Mouse (Mus musculus) forebrain, embryonic 13.5 days (tissue): ENCODE results near the gene Rpap3. TPM values are rescaled to one million over a fixed set of nuclear protein-coding genes. Genes with fewer than 3 reads are reported as not detected.

Experiments
- ATAC-seq: fragments of 200-750 bp; cut with Nextera tagmentation; 2 replicates; pipeline ENCODE4 v1.8.0; 2017
- H3K27ac ChIP-seq: fragments of 300-500 bp; sonication (generic); 2 replicates; pipeline ENCODE4 v1.5.1; 2015; ENCODE audit warnings: inconsistent platforms, mild to moderate bottlenecking, moderate library complexity
- H3K27me3 ChIP-seq: fragments of 300-500 bp; sonication (generic); 2 replicates; pipeline ENCODE4 v1.6.1; 2015; ENCODE audit warnings: mild to moderate bottlenecking, inconsistent platforms
- H3K36me3 ChIP-seq: fragments of 300-500 bp; sonication (generic); 2 replicates; pipeline ENCODE4 v1.6.1; 2015; ENCODE audit warnings: mild to moderate bottlenecking, inconsistent platforms; ENCODE audit not compliant: poor library complexity, severe bottlenecking
- H3K4me1 ChIP-seq: fragments of 300-500 bp; sonication (generic); 2 replicates; pipeline ENCODE4 v1.6.1; 2015; ENCODE audit warnings: inconsistent platforms
- H3K4me2 ChIP-seq: fragments of 300-500 bp; sonication (generic); 2 replicates; pipeline ENCODE4 v1.6.1; 2015; ENCODE audit warnings: inconsistent platforms, mild to moderate bottlenecking, moderate library complexity
- H3K4me3 ChIP-seq: fragments of 300-500 bp; sonication (generic); 2 replicates; pipeline ENCODE4 v1.5.1; 2015; ENCODE audit warnings: mild to moderate bottlenecking, inconsistent platforms
- H3K9ac ChIP-seq: fragments of 300-500 bp; sonication (generic); 2 replicates; pipeline ENCODE4 v1.6.1; 2015; ENCODE audit warnings: mild to moderate bottlenecking, inconsistent platforms
- H3K9me3 ChIP-seq: fragments of 300-500 bp; sonication (generic); replicated peaks from 2 replicates; pipeline ENCODE4 v1.6.1; 2016; ENCODE audit warnings: inconsistent platforms
- WGBS: fragments of 180-500 bp; shearing (Covaris S2); methylation state at CpG from one replicate; pipeline ENCODE4 v1.1.7; 2015; 5-methylcytosine and 5-hydroxymethylcytosine counted together
- polyA plus RNA-seq: library from polyadenylated mRNA; unstranded; fragments of >200 nt; fragmentation: Nextera tagmentation; extraction: Ambion mirVana; gene quantifications from 2 replicates; pipeline ENCODE4 v1.2.1, GENCODE M21; 2015

Rpap3 gene
- polyA plus RNA-seq, 1 experiment from 2014 or later = 32.7 TPM

GRCm38 (mm10) chr15:97718535-97719155, 13.0 kb upstream of the Rpap3 start:
- H3K27me3 ChIP-seq = no peaks in the 10 kb centered on the region
- no peak for ATAC-seq
- no peak overlapping the region for H3K9ac ChIP-seq
- H3K4me2 ChIP-seq = no peak overlapping the region
- no peak overlapping the region for H3K4me3 ChIP-seq
- H3K36me3 ChIP-seq = no peaks in the 10 kb centered on the region
- H3K27ac ChIP-seq = no peak overlapping the region
- no peaks in the 10 kb centered on the region for H3K4me1 ChIP-seq
- 89% methylated on average over 8 of the region's 8 CpGs for WGBS
- no peaks in the 10 kb centered on the region for H3K9me3 ChIP-seq

- Histone ChIP-seq H3K27ac (no peak overlapping the region), H3K4me3 (no peak overlapping the region), H3K9ac (no peak overlapping the region), H3K36me3 (no peaks in the 10 kb centered on the region), H3K4me1 (no peaks in the 10 kb centered on the region), H3K9me3 (no peaks in the 10 kb centered on the region), H3K4me2 (no peak overlapping the region), H3K27me3 (no peaks in the 10 kb centered on the region)
- WGBS = 32% methylated on average over 12 of the region's 12 CpGs
- peak; percentile 45; the same call in 1 of the 2 replicates for ATAC-seq
Observed at GRCm38 (mm10) chr15:97717861-97718534, 12.4 kb upstream of the Rpap3 start.

- H3K4me3 ChIP-seq = no peak overlapping the region
- WGBS = 95% methylated on average over 11 of the region's 11 CpGs
- no peaks in the 10 kb centered on the region for H3K9me3 ChIP-seq
- no peaks in the 10 kb centered on the region for H3K36me3 ChIP-seq
- no peaks in the 10 kb centered on the region for H3K4me1 ChIP-seq
- H3K4me2 ChIP-seq = no peak overlapping the region
- ATAC-seq = no peak
- no peaks in the 10 kb centered on the region; the same call in 1 of the 2 replicates for H3K27me3 ChIP-seq
- no peak overlapping the region for H3K9ac ChIP-seq
- no peak overlapping the region for H3K27ac ChIP-seq
Observed at GRCm38 (mm10) chr15:97716782-97717181, 11.2 kb upstream of the Rpap3 start.

- H3K9me3 ChIP-seq = no peaks in the 10 kb centered on the region
- H3K36me3 ChIP-seq = no peaks in the 10 kb centered on the region
- H3K4me2 ChIP-seq = no peak overlapping the region
- no peak for ATAC-seq
- H3K4me3 ChIP-seq = no peak overlapping the region
- 97% methylated on average over 1 of the region's 1 CpGs for WGBS
- H3K9ac ChIP-seq = no peak overlapping the region
- H3K27ac ChIP-seq = no peak overlapping the region
- H3K4me1 ChIP-seq = no peaks in the 10 kb centered on the region
- H3K27me3 ChIP-seq = no peaks in the 10 kb centered on the region; the same call in 1 of the 2 replicates
Observed at GRCm38 (mm10) chr15:97715734-97716133, 10.1 kb upstream of the Rpap3 start.

- no peak overlapping the region for H3K4me3 ChIP-seq
- H3K9ac ChIP-seq = no peak overlapping the region
- 91% methylated on average over 8 of the region's 8 CpGs for WGBS
- H3K4me2 ChIP-seq = no peak overlapping the region
- ATAC-seq = no peak
- no peaks in the 10 kb centered on the region for H3K4me1 ChIP-seq
- no peak overlapping the region for H3K27ac ChIP-seq
- H3K27me3 ChIP-seq = no peaks in the 10 kb centered on the region; the same call in 1 of the 2 replicates
- no peaks in the 10 kb centered on the region for H3K9me3 ChIP-seq
- H3K36me3 ChIP-seq = no peaks in the 10 kb centered on the region
Observed at GRCm38 (mm10) chr15:97715083-97715482, 9.5 kb upstream of the Rpap3 start.

- no peak overlapping the region for H3K9ac ChIP-seq
- H3K4me1 ChIP-seq = no peaks in the 10 kb centered on the region
- no peak overlapping the region for H3K4me3 ChIP-seq
- H3K27ac ChIP-seq = no peak overlapping the region
- H3K4me2 ChIP-seq = no peak overlapping the region
- H3K9me3 ChIP-seq = no peaks in the 10 kb centered on the region
- no peaks in the 10 kb centered on the region; the same call in 1 of the 2 replicates for H3K27me3 ChIP-seq
- H3K36me3 ChIP-seq = no peaks in the 10 kb centered on the region
- 65% methylated on average over 6 of the region's 6 CpGs for WGBS
- no peak for ATAC-seq
Observed at GRCm38 (mm10) chr15:97712546-97712945, 6.9 kb upstream of the Rpap3 start.

GRCm38 (mm10) chr15:97710906-97711305, 5.3 kb upstream of the Rpap3 start:
- no peaks in the 10 kb centered on the region; the same call in 1 of the 2 replicates for H3K27me3 ChIP-seq
- H3K27ac ChIP-seq = no peak overlapping the region
- WGBS = 89% methylated on average over 6 of the region's 6 CpGs
- no peak for ATAC-seq
- no peak overlapping the region for H3K4me3 ChIP-seq
- no peak overlapping the region for H3K9ac ChIP-seq
- no peaks in the 10 kb centered on the region for H3K36me3 ChIP-seq
- no peak overlapping the region for H3K4me2 ChIP-seq
- peaks cover 6% of the 10 kb centered on the region for H3K4me1 ChIP-seq
- H3K9me3 ChIP-seq = no peaks in the 10 kb centered on the region

GRCm38 (mm10) chr15:97696616-97697015, 9.0 kb downstream of the Rpap3 start:
- H3K9ac ChIP-seq = no peak overlapping the region
- no peaks in the 10 kb centered on the region for H3K9me3 ChIP-seq
- peaks cover 94% of the 10 kb centered on the region for H3K36me3 ChIP-seq
- no peak overlapping the region for H3K4me3 ChIP-seq
- H3K27ac ChIP-seq = no peak overlapping the region
- ATAC-seq = no peak
- no peaks in the 10 kb centered on the region for H3K27me3 ChIP-seq
- H3K4me2 ChIP-seq = no peak overlapping the region
- WGBS = 91% methylated on average over 10 of the region's 10 CpGs
- no peaks in the 10 kb centered on the region for H3K4me1 ChIP-seq

- no peak overlapping the region for H3K4me2 ChIP-seq
- no peak overlapping the region for H3K27ac ChIP-seq
- no peaks in the 10 kb centered on the region for H3K4me1 ChIP-seq
- WGBS = 95% methylated on average over 5 of the region's 5 CpGs
- no peak for ATAC-seq
- H3K27me3 ChIP-seq = no peaks in the 10 kb centered on the region
- H3K9ac ChIP-seq = no peak overlapping the region
- H3K9me3 ChIP-seq = no peaks in the 10 kb centered on the region
- no peak overlapping the region for H3K4me3 ChIP-seq
- H3K36me3 ChIP-seq = peaks cover 91% of the 10 kb centered on the region
Observed at GRCm38 (mm10) chr15:97693411-97693810, 12.2 kb downstream of the Rpap3 start.

- Histone ChIP-seq H3K9ac (no peak overlapping the region), H3K36me3 (peaks cover 94% of the 10 kb centered on the region), H3K4me1 (no peaks in the 10 kb centered on the region), H3K4me2 (no peak overlapping the region), H3K9me3 (no peaks in the 10 kb centered on the region), H3K4me3 (no peak overlapping the region), H3K27me3 (no peaks in the 10 kb centered on the region), H3K27ac (no peak overlapping the region)
- no peak for ATAC-seq
- 95% methylated on average over 9 of the region's 9 CpGs for WGBS
Observed at GRCm38 (mm10) chr15:97684118-97684517, 21.5 kb downstream of the Rpap3 start.

GRCm38 (mm10) chr15:97682053-97682452, 23.6 kb downstream of the Rpap3 start:
- no peaks in the 10 kb centered on the region for H3K27me3 ChIP-seq
- H3K4me2 ChIP-seq = no peak overlapping the region
- H3K27ac ChIP-seq = no peak overlapping the region
- no peak for ATAC-seq
- peaks cover 92% of the 10 kb centered on the region for H3K36me3 ChIP-seq
- no peaks in the 10 kb centered on the region for H3K4me1 ChIP-seq
- H3K4me3 ChIP-seq = no peak overlapping the region
- no peak overlapping the region for H3K9ac ChIP-seq
- no peaks in the 10 kb centered on the region for H3K9me3 ChIP-seq
- WGBS = 92% methylated on average over 8 of the region's 8 CpGs

GRCm38 (mm10) chr15:97679991-97680681, 25.5 kb downstream of the Rpap3 start:
- no peak overlapping the region for H3K9ac ChIP-seq
- no peaks in the 10 kb centered on the region for H3K4me1 ChIP-seq
- H3K27ac ChIP-seq = no peak overlapping the region
- WGBS = 75% methylated on average over 18 of the region's 18 CpGs
- H3K27me3 ChIP-seq = no peaks in the 10 kb centered on the region
- ATAC-seq = no peak
- H3K4me2 ChIP-seq = no peak overlapping the region
- H3K4me3 ChIP-seq = no peak overlapping the region
- H3K9me3 ChIP-seq = no peaks in the 10 kb centered on the region
- H3K36me3 ChIP-seq = peaks cover 89% of the 10 kb centered on the region
